Mouse (Mus musculus) cerebellum, adult 11 months (tissue): ENCODE data around the gene Slc8b1.

Experiments
- DNase-seq: peaks from one replicate; pipeline ENCODE4 v3.0.0; 2022

The Slc8b1 gene

DNA sequence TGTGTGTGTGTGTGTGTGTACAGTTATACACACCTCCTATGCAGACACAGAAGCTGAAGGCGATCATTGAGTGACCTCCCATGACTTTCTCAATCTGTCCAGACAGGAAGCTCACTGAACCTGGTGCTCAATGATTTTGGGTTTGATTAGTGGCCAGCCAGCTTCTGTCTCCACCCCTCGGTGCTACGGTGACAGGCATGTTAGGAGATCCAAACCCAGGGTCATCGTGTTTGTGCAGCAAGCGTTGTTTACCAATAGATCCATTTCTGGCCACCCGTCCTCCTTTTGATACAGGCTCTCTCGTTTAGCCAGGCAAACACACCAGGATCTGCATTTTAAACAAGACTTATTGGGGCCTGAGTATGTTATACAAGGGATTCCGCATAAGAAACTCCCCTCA is 20.7 kb downstream of the Slc8b1 start:
- no peak for DNase-seq

DNA sequence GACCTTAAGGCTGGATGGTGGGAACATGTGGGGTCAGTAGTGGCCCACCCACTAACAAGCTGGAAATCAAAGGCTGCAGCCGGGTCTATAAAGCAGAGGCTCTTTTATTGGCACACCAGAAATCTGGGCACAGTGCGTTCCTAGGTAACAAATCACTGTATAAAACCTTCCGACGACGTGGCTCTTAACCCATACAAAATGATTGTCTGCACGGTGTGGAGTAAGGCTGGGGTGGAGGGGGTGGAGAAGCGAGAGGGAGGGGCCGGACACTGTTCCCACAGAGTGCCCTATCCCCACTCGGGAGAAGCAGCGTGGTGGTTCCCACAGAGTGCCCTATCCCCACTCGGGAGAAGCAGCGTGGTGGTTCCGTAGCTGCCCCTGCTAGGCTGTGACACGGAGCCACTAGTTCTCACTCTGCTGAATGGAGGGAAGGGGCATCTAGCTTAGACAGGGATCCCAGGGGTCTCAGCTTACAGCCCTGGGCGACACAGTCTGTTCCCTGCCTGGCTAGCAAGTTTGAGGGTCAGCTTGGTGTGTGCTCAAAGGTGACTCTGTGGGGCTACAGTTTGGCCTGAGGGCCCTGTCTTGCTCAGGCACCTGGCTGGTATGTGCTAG is 23.2 kb downstream of the Slc8b1 start:
- no peak for DNase-seq

DNA sequence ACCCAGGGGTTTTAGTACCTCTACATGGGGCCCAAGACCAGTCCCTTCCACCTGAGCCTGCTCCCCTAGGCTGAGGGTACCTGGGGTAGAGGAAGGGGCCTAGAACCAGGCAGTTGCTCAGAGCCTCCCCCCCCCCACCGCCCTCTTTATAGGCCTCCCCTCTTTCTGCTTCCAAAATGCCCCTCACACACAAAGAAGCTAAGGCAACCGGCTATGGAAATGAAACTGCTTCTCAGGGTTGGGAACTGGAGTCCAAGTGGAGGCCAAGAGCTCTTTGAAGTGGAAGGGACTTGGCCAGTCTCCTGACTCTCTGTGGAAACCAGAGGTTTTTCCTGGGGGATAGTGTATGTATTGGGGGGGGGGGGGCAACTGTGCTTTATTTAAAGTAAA is 23.7 kb downstream of the Slc8b1 start:
- DNase-seq, result no peak

DNA sequence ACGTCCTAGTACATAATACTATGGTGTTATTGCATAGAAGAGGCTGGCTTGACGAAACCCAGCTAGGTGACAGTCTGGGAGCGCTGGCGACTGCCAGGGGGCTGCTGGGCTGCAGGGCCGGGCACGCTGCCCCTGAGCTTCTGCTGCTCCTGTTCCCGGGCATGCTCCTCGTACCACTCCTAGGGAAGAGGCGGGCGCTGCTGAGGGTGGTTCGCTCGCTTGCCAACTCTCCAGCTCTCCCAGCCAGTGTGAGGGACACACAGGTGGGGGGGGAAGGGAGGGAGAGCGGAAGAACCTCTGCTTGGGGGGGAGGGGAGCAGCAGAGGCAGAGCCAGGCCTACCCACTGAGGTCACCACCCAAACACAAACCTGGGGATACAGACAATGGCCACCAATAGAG is 25.1 kb downstream of the Slc8b1 start:
- DNase-seq, result peak; percentile 55

DNA sequence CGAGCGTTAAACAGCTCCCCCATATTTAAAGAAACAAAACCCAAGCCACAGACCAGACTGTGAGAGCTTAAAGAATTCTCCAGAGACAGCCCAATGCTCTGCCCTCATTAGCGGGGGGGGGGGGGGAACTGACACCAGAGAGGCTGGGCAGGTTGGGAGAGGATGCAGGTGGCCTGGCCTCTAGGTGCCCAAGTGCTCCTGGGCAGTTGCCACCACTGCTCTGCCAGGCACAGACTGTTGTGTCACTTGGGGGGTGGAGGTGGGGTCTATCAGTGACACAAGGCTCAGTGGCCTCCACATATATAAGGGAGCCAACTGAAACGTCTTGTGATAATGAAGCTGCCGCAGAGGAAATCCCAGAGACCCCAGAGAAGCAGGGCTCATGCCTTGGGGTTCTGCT is 25.7 kb downstream of the Slc8b1 start:
- DNase-seq, result no peak

DNA sequence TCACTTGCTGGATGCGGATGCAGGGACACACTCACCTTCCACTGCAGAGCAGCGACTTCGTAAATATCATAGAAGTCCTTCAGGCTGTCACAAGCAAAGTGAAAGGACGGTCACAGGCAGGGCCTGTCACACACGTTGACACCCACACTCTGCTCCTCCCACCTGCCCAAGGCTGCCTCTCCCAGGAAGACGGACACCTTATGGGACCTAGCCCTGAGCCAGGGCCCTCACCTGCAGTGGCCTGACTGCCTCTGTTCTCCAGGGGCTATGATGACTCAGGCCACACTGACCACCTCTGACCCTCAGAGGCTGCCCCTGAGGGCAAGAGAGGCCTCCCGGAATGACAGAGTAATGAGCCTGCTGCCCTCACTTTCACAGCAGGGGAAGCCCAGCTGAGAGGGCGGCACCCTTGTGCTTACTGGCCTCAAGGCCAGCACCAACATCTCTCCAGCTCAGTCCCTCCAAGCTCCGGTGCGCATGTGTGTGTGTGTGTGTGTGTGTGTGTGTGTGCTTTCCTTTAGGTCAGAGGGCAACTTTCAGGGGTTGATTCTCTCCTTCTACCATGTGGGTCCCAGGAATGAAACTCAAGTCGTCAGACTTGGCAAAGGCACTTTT is 37.4 kb downstream of the Slc8b1 start:
- no peak for DNase-seq

DNA sequence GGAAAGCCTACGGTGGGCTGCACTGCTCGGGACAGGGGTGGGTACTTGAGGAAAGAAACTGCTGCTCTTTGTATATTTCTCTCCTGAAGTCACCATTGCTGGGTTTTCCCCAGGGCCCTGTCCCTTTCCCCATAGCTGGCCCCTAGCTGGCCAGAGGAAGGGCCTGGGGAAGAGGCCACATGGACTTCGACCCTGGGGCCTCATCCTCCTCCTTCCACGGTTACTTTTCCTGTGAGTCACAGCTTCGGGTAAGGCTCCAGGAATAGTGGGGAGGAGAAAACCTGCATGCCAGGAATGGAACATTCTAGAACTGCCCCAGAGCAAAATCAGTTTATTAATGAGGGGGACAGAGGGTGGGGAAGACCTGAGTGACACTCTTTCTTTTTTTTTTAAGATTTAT is 39.2 kb downstream of the Slc8b1 start:
- DNase-seq, result no peak

DNA sequence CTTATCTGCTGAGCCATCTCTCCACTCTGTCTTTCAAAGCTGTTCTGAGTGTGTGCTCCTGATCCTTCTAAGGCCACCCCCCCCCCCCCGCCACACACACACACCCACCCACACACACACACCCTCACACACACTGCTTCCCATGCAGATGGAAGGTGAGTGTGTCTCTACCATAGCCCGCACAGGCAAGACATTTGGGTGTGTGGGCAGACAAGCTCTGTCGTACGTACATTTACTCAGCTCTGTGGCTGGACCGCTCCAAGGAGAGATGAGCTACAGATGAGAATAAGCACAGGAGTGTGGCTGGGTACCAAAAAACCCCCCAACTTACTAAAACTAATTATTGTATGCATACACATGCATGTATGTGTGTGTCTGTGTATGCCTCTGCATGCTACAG is 39.7 kb downstream of the Slc8b1 start:
- DNase-seq, result no peak

DNA sequence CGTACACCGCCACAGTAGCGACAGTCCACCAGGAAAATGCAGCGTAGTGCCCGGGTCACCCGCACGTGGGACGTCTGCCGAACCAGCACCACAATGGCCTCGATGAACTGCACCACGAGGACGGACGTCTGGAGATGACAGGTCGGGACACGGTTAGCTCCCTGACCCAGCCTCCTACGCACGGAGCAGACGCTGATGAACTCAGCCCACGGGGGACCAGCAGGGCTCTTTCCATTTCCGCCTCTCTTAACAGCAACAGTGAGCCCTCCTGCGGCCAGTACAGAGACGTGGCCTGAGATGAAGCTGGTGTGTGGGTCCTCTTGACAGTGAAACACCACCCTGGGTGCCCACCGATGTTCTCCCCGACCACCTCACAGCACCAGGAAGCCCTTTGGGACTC is 44.9 kb downstream of the Slc8b1 start:
- DNase-seq, result no peak

DNA sequence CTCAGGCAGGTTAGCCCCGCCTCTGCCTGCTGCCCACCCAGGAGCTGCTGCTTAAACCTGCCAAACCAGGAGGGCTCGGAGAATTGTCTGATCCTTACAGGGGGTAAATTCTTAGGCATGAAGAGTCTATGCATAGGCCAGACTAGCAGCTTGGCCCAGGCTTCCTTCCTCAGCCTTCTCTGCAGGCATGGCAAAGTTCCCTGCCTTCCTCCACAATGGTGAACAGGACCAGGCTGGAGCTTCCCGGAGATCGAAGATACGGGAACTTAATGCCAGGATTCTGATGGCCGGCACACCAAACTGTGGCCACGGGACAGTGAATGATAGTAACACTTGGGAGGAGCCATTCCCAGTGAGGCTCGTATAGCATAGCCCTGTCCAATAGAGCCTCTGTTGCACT is 47.1 kb downstream of the Slc8b1 start:
- DNase-seq, result no peak

DNA sequence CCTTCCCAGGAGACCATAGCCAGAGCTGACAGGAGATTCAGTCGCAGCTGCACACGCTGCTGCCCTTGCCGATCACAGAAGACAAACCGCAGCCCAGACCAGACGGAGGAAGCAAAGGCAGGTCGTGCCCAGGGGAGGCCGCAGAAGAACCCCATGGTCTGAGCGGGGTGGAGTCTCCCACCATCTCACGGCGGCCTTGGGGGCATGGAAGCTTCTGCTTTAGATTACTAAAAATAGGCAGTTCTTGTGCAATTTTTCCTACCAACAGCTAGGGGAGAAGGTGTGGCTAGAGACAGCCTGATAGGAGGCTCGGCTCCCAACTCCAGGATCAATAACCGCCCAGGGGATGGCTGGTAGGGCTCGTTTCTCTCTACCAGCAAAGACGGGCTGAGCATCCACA is 47.8 kb downstream of the Slc8b1 start:
- DNase-seq, result no peak

DNA sequence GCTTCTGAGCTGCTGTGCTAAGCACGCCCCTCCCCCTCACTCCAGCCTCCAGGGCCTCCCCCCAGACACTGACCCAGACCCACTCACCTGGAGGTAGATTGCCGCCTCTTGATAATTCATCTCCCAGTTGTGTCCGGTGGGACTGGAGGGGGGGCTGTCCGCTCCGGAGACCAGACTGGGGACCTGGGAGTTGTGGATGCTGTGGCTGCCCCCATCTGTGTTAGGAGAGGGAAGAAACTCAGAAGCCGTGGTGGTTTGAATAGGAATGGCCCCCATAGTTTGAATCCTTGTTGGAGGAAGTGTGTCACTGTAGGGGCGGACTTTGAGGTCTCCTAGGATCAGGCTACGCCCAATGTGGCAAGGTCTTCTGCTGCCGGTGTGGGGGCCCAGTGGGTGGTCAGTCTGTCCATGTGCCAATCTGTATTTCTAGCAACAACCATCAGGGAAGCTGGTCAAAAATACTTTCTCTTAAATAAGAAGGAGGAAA is 49.2 kb downstream of the Slc8b1 start:
- DNase-seq, result peak; percentile 51

DNA sequence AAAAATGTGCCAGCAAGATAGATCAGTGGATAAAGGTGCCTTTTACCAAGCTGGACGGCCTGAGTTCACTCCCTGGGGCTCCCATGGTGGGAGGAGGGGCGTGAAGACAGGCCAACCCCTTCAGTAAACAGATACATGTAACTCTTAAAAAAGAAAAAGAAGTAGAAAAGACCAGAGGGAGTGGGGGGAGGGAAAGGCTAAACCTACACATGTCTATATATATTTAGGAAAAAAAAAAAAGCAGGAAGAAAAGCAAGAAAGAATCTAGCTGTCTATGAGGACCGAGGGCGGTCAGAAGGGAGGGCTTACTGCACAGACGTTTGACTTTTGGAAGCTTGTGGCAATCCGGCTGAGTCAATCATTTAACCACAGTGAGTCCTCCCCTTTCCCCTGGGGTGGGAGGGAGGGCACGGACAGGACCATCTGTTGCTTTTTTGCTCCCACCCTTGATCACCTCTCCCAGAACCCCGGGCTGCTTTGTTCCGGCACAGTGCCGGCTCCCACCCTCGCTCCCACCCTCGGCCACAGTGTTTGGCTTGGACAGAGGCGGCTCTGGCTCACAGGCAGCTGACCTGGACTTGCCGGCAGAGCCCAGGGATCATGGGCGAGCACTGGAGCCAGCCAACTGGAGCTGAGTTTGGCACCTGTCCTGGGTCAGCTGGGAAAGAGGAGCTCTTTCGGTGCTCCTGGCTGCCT is 49.8 kb downstream of the Slc8b1 start:
- DNase-seq, result peak; percentile 78

DNA sequence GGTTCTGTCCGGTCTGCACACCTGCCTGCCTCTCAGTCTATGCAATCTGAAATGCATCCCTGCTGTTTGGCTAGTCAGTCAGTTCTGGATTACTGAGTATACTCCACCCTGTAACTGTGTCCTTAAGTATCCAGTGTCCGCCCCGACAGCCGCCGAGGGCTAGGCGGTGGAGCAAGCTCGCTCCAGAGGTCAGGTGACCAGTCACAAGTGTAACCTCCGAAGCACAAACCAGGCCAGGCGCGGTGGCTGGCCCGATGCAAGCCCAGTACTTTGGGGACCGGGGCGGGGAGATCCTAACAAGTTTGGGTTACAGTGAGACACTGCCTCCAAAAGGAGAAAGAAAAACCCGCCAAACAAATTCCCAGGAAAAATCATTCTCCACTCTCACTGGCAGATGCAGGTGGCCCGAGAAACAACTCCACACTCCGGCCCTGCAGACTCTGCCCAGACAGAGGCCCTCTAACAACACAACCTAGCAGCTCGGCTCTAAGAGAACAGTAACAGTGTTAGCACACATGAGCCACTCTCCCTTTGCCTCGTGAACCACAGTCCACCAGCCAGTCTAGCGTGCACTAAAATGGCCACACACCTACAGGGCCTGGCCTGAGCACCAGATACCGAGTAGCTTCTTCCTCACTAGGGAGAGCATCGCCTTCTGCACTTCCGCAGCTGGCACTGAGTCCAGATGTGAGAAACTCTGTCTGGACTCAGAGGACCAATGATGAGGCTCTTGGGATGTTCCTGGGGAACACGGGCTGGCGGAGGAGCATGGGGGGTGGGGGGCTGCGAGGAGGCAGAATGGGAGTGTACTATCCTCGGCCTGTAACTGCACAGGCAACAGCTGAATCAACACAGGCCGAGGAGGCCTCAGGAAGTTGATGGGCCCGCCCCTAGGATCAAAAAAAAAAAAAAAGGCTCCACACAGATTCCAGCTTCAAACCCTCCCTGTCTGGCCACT is 52.3 kb downstream of the Slc8b1 start:
- DNase-seq, result peak; percentile 34

DNA sequence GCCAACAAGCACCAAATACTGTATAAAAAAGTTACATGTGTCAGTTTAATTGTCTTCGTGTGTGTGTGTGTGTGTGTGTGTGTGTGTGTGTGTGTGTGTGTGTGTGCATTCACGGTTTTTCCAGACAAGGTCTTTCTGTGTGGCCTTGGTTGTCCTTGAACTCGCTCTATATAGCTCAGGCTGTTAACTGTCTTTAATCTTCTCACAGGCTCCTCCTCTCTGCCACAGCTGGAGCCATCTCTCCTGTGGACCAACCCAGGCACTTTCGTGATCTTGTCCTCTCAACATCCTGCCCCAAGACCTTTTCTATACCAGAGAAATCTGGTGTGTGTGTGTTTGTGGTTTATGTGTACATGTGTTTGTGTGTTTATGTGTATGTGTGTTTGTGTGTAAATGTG is 52.9 kb downstream of the Slc8b1 start:
- no peak for DNase-seq

DNA sequence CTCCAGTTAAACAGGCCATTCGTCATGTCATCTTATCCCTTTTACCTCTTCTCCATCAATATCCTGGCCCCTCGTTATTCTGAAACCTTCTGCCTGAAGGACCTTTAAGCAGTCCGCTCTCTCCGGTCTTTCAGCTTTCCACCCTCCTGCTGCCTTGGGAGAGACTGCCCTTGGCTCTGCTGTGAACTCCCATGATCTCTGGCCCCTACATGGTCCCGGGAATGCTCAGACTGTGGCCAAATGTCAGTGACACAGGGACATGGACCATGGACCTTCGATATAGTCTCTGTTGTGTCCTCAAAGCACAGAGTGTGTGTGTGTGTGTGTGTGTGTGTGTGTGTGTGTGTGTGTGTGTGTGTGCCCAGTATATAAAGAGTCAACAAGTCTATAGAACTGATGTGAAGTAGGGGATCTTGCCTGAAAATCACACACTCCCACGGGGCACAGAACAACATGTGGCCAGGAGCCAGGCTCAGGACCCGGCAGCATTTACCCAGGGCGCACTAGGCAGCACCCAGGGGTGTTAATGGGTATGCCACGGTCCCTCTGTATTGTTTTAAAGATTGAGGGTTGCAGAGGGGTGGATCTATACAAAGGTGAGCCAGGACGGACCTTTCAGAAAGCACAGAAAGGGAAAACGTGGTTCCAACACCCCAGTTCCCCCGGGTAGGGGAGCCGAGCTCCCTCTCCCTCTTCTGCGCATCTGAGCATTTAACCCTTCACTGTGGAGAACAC is 54.4 kb downstream of the Slc8b1 start:
- DNase-seq, result peak; percentile 33

DNA sequence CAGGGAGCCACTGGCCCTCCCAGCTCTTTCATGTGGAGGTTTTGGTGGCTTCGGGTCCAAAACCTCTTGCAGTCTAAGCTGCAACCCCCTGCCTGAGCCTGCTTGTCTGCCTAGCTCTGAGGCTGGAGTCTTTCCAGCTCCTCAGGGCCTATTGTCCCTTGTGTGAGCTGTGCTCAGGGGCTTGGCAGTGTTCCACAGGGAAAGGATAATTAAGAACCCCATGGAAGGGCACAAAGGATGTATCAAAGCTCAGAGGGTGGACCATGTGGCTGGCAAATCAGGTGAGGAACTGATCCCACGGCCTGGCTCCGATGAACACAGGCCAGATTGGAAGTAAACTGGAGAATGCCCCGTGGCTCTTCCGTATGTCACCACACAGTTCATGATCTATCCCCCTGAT is 55.1 kb downstream of the Slc8b1 start:
- peak; percentile 87 for DNase-seq

DNA sequence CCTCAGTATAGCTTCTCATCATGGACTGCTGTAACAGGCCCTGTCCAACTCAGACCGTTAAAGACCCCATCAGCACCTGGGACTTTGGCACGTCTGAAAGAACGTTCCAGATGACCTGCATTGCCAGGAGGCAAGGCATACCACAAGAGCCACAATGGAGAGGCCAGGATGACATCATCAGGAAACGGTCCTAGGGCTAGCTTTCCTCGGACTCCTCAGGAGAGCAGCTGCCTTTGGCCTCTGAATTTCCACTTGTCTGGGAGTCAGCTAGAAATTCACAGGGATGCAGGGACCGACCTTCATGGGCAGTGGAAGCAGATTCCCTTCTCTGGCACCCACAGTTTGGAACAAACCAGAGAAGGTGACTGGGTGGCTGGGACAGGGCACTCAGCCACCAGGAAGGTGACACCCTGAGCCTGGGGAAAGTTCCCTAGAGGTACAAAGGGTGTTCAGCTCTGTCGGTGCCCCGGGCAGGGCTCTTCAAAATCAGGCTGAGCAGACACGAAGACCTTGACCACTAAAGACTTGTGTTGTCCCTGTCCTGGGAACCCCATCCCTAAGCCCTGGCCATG is 55.8 kb downstream of the Slc8b1 start:
- peak; percentile 55 for DNase-seq

DNA sequence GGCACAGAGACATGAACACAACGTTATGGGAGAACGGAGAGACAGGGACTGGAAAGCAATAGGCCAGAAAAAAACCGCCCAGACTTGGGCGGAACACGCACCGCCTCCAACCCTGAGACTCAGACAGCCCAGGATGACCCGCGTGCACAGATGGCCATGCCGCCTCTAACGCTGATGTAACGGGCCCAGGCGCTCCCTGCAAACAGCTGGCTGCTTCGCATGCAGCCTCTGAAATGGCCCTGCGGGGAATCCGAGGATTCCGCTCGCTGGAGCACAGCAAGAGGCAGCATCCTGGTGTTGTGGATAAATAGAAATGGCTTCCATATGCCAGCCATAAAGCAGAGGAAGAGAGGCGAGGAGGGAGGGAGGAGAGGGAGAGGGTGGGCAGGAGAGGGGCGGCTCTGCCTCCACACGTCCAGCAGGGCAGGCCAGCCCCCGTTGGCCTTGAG is 56.3 kb downstream of the Slc8b1 start:
- DNase-seq, result peak; percentile 51

DNA sequence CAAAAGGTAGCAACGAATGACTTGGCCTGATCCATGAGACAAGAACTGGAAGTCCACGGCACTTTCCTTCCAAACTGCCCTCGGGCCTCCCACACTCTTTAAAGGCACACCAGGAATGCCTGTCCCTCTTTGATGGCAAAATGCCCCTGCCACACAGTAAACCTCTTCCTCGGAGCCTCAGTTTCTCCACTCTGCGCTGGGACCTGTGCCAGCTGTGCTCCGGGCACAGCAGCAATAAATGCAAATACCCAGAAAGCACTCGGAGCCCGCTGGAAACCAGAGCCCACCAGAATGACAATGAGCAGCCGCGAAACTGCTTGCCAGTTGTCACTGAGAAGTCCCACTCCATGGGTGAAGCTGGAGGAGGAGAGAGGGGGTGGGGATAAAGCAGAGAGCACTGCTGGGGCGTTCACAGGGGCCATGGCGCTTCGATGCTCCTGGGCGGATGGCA is 56.8 kb downstream of the Slc8b1 start:
- peak; percentile 54 for DNase-seq

DNA sequence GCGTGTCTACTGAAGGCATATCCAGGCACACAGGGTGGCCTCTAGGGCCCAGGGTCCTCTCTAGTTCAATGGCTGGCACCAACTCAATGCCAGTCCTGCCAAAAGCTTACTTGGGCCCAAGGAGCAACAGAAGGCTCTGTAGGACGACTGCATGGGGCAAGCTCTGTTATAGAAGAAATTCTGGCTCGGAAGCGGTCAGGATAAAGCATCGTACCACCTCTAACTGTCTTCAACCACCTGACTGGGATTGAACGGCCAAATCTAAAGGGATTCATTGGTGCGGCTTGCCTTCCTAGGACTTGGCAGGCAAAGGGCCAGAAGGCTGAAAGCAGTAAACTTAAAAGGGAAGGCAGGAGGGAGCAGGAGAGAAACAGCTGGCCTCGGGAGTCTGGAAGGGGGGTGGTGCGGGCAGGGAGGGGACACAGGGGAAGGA is 57.4 kb downstream of the Slc8b1 start:
- DNase-seq, result peak; percentile 56

DNA sequence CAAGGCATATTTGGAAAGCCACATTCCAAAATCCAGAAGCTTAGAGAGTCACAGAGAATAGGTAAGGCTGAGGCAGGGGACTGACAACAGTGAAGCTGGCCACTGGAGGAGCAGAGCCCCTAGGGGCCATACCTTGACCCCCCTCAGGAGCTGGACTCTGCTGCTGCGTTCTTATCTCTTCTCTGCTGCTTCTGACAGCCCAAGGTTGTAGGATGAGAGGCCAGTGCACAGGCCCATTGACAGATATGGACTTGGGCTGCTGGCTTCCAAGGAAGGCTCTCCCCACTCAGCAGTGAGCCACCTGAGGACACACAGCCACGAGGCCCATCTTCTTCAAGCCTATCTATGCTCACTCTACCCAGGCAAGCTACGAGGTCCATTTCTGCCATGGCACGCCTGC is 58.0 kb downstream of the Slc8b1 start:
- DNase-seq, result no peak
